Mouse (Mus musculus) lung, postnatal 4 days (tissue): ENCODE data around the gene Cep290.
A peak's percentile ranks its signal among the peaks of the same experiment; 100 is the strongest.
"Not testable (repeated sequence)": the region's sequence is repeated elsewhere in the genome, so short reads cannot be mapped to it uniquely, and the experiment has no call there.

Experiments used
- DNase-seq, 2 experiments: peaks; one replicate each; pipeline ENCODE4 v3.0.0; 2021

Gene Cep290

GRCm38 (mm10) chr10:100487097-100487978 lies at the start of gene Cep290, which contains the start of gene Tmtc3:
TSS of gene Cep290 (plus strand) at chr10:100487558.
TSS of gene Tmtc3 (minus strand) at chr10:100487350.
- DNase-seq: peak; percentile 95 to 97

- no peak for DNase-seq
Observed at GRCm38 (mm10) chr10:100449394-100449793, 38.0 kb upstream of the Cep290 start.

GRCm38 (mm10) chr10:100460515-100460914 lies 26.8 kb upstream of the Cep290 start:
- no peak for DNase-seq

- no peak for DNase-seq
Observed at GRCm38 (mm10) chr10:100475040-100475439, 12.3 kb upstream of the Cep290 start.

- no peak for DNase-seq
Observed at GRCm38 (mm10) chr10:100479538-100479937, 7.8 kb upstream of the Cep290 start.

GRCm38 (mm10) chr10:100486701-100487096 lies 659 bp upstream of the Cep290 start:
- DNase-seq: no peak

GRCm38 (mm10) chr10:100491916-100492315 lies 4.6 kb downstream of the Cep290 start:
- DNase-seq: peak; percentile 5 to 36

- DNase-seq: no peak
Observed at GRCm38 (mm10) chr10:100498309-100498708, 11.0 kb downstream of the Cep290 start.

- DNase-seq: no peak
Observed at GRCm38 (mm10) chr10:100508170-100508569, 20.8 kb downstream of the Cep290 start.

GRCm38 (mm10) chr10:100521617-100522016 lies 34.3 kb downstream of the Cep290 start:
- DNase-seq: no peak

- DNase-seq: no peak
Observed at GRCm38 (mm10) chr10:100522330-100522729, 35.0 kb downstream of the Cep290 start.

- no peak for DNase-seq
Observed at GRCm38 (mm10) chr10:100524499-100525390, 37.4 kb downstream of the Cep290 start.

- DNase-seq: no peak
Observed at GRCm38 (mm10) chr10:100556566-100557175, 69.3 kb downstream of the Cep290 start.

GRCm38 (mm10) chr10:100560194-100560883 lies 73.0 kb downstream of the Cep290 start:
- not testable (repeated sequence) for DNase-seq

- no peak for DNase-seq
Observed at GRCm38 (mm10) chr10:100564112-100564511, 76.8 kb downstream of the Cep290 start.

GRCm38 (mm10) chr10:100571707-100572106 lies 84.3 kb downstream of the Cep290 start:
- no peak for DNase-seq

GRCm38 (mm10) chr10:100574505-100575149 lies 87.3 kb downstream of the Cep290 start:
- no peak for DNase-seq

GRCm38 (mm10) chr10:100575294-100575693 lies 87.9 kb downstream of the Cep290 start:
- DNase-seq: no peak

GRCm38 (mm10) chr10:100584178-100584577 lies 96.8 kb downstream of the Cep290 start:
- no peak for DNase-seq

- no peak for DNase-seq
Observed at GRCm38 (mm10) chr10:100588524-100588923, 101.2 kb downstream of the Cep290 start.

- peak; percentile 87 to 90 for DNase-seq
Observed at GRCm38 (mm10) chr10:100588932-100589388, 101.6 kb downstream of the Cep290 start.

GRCm38 (mm10) chr10:100590323-100590722 lies 103.0 kb downstream of the Cep290 start, which contains the start of the genes 4930430F08Rik and 1700017N19Rik:
TSS of gene 4930430F08Rik (minus strand) at chr10:100590423.
TSS of gene 1700017N19Rik (plus strand) at chr10:100590484.
- no peak for DNase-seq
